Mouse (Mus musculus): ENCODE measurements around the gene Krt15.

- TF ChIP-seq GATA1 (IDR thresholded peaks at IDR 0.05; ENCODE audit: borderline replicate concordance, low read length), result no peak
- TF ChIP-seq FLI1 (IDR thresholded peaks at IDR 0.05; ENCODE audit: low read length), result no peak
Measured at GRCm38 (mm10) chr11:100087861-100088260, 47.9 kb downstream of the Krt15 start, which contains the start of gene Krt32.
